Mouse (Mus musculus): ENCODE measurements around the gene Gm20662.

DNA sequence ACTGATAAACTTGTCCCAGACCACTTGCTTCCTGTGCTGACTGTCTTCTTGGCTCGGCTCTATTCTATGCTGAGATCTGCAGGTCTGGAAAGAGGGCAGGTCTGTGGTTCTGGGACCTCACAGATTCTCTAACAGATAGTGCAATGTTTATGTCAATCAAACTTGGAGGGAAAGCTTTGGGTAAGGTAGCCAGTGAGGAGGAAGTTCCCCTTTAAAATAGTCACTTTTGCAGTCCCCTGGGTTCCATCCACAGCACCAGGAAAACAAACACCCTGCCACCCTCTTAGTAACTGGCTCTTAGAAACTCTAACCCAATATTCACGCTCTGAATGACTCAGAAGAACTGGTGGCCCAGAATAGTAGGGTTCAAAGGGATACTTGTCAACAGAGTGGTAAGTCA lies 1.7 kb upstream of the Gm20662 start:
- no peak for TF ChIP-seq CTCF (IDR thresholded peaks at IDR 0.05; ENCODE audit: low read depth, low read length)
- no peak for TF ChIP-seq POLR2AphosphoS5 (IDR thresholded peaks at IDR 0.05; ENCODE audit: insufficient replicate concordance, low read depth, low read length)
- TF ChIP-seq GATA2 (IDR thresholded peaks at IDR 0.05; ENCODE audit: borderline replicate concordance, low read depth, low read length) = no peak
- no peak for TF ChIP-seq GATA1 (IDR thresholded peaks at IDR 0.05; ENCODE audit: borderline replicate concordance, low read length)
- TF ChIP-seq TAL1 (conservative IDR thresholded peaks at IDR 0.05; ENCODE audit: low read depth, low read length) = no peak

Measured in G1E (cell line).